ENCODE assay signal across 9 mouse cellular contexts in genomic region chr1:23920275-23920674, GRCm38 (mm10). TPM values are rescaled to one million over a fixed set of nuclear protein-coding genes. Genes with fewer than 3 reads are reported as not detected.
A peak's percentile ranks its signal among the peaks of the same experiment; 100 is the strongest.
DNase-seq lines count a peak whose midpoint lies in the region; ATAC-seq and TF ChIP-seq lines count a peak whose summit lies in the region.
"Had no signal": no experiment of that assay in that cellular context is flagged by ENCODE, and none has a peak within 500 bp of the region (broad histone marks: within the 10 kb centered on the region; RNA-seq: fewer than 3 reads in every experiment).

No protein-coding gene starts in this region.

- TF ChIP-seq CTCF in left cerebral cortex, adult 2 months (IDR thresholded peaks at IDR 0.05), result peak; percentile 29
- peak; percentile 23; the same call in 1 of the 2 replicates for TF ChIP-seq CTCF in kidney, adult 2 months (conservative IDR thresholded peaks at IDR 0.05; ENCODE audit: insufficient read depth, insufficient read length, low read depth, low read length)

- DNase-seq in left cerebral cortex, adult 2 months (ENCODE audit: extremely low spot score in 1 of 2, low spot score in 2 of 2), result no peak
- DNase-seq in left cerebral cortex, postnatal 36 days (ENCODE audit: low spot score in 2 of 2), result no peak
- DNase-seq in cerebellum, adult 11 months, result peak; percentile 36
- peak; percentile 55 for DNase-seq in forebrain, embryonic 11.5 days (ENCODE audit: low spot score)
- DNase-seq in kidney, adult 2 months, result peak; percentile 46
- DNase-seq in midbrain, embryonic 10.5 days (ENCODE audit: low spot score), result peak; percentile 22
- no peak for DNase-seq in frontal cortex, postnatal 36 days (ENCODE audit: low spot score in 2 of 2)
- no peak for DNase-seq in c-Kit-positive CD71-positive TER-119-positive erythroid progenitor cells, embryonic 14.5 days (ENCODE audit: low spot score)

- H3K36me3 ChIP-seq in forebrain, embryonic 11.5 days (ENCODE audit: control insufficient read depth, insufficient read depth, low read length), result no peaks in the 10 kb centered on the region
- no peaks in the 10 kb centered on the region for H3K36me3 ChIP-seq in kidney, adult 2 months (ENCODE audit: control insufficient read depth, insufficient read depth, low read length)
- 0 out of 2 replicates have a peak, but pooled peaks cover 2% of the 10 kb centered on the region for H3K36me3 ChIP-seq in midbrain, embryonic 10.5 days

- no peak overlapping the region; the same call in 1 of the 2 replicates for H3K9ac ChIP-seq in forebrain, embryonic 11.5 days (ENCODE audit: low read length)

- H3K4me2 ChIP-seq in forebrain, embryonic 11.5 days (ENCODE audit: low read depth, low read length, severe bottlenecking), result peak overlapping the region; percentile 24; the same call in 1 of the 2 replicates

- intact Hi-C loops in left cerebral cortex, adult 2 months (cut with DNase I), result loop anchor here (5.0 to 10.0 kb wide), 3 partner anchors 87 to 185 kb away; partner anchors contain the start of genes B3gat2, Fam135a and Sdhaf4
- intact Hi-C loops in left cerebral cortex, postnatal 36 days (cut with DNase I), result loop anchor here (5.0 to 10.0 kb wide), 2 partner anchors 87 to 185 kb away; partner anchors contain the start of genes Fam135a and Sdhaf4

- H3K4me1 ChIP-seq in forebrain, embryonic 11.5 days (replicated peaks; ENCODE audit: control insufficient read depth, insufficient read depth, low read length), result peaks cover 4% of the 10 kb centered on the region; the same call in 1 of the 2 replicates
- H3K4me1 ChIP-seq in kidney, adult 2 months (ENCODE audit: control insufficient read depth, insufficient read depth, low read length), result peaks cover 11% of the 10 kb centered on the region; the same call in 1 of the 2 replicates
- peaks cover 18% of the 10 kb centered on the region for H3K4me1 ChIP-seq in midbrain, embryonic 10.5 days

- no peak for ATAC-seq in forebrain, embryonic 11.5 days (replicated peaks; ENCODE audit: low FRiP score)

- H3K27ac ChIP-seq in left cerebral cortex, adult 2 months, result no peak overlapping the region
- no peak overlapping the region for H3K27ac ChIP-seq in forebrain, embryonic 11.5 days (ENCODE audit: low read depth, low read length)
- no peak overlapping the region for H3K27ac ChIP-seq in kidney, adult 2 months (ENCODE audit: insufficient read depth, low read depth, low read length)
- no peak overlapping the region for H3K27ac ChIP-seq in midbrain, embryonic 10.5 days (replicated peaks)
- H3K27ac ChIP-seq: macrophage had no signal

- no peaks in the 10 kb centered on the region for H3K27me3 ChIP-seq in forebrain, embryonic 11.5 days (ENCODE audit: control insufficient read depth, insufficient read depth, low read length)
- no peaks in the 10 kb centered on the region for H3K27me3 ChIP-seq in kidney, adult 2 months (replicated peaks; ENCODE audit: control insufficient read depth, insufficient read depth, low read length)
- no peaks in the 10 kb centered on the region for H3K27me3 ChIP-seq in midbrain, embryonic 10.5 days (ENCODE audit: low read depth, poor library complexity, severe bottlenecking)

- TF ChIP-seq POLR2A in kidney, adult 2 months (IDR thresholded peaks at IDR 0.05; ENCODE audit: low read depth, low read length), result no peak

- no peaks in the 10 kb centered on the region for H3K9me3 ChIP-seq in forebrain, embryonic 11.5 days (ENCODE audit: control insufficient read depth, low read length)
- no peaks in the 10 kb centered on the region for H3K9me3 ChIP-seq in midbrain, embryonic 10.5 days (replicated peaks)

- peak overlapping the region; percentile 92 for H3K4me3 ChIP-seq in left cerebral cortex, adult 2 months
- H3K4me3 ChIP-seq in forebrain, embryonic 11.5 days (ENCODE audit: low read depth, low read length), result no peak overlapping the region
- H3K4me3 ChIP-seq in kidney, adult 2 months (ENCODE audit: insufficient read depth, low read depth, low read length), result no peak overlapping the region
- H3K4me3 ChIP-seq in midbrain, embryonic 10.5 days, result peak overlapping the region; percentile 88; the same call in 1 of the 2 replicates

- WGBS in forebrain, embryonic 11.5 days, result 20% methylated on average over 2 of the region's 2 CpGs
- WGBS in kidney, adult 2 months, result 10% methylated on average over 2 of the region's 2 CpGs
- WGBS in midbrain, embryonic 10.5 days, result 51% methylated on average over 2 of the region's 2 CpGs

RNA-seq across cellular contexts. Expression of gene Smap1, which starts 1.8 kb away (rescaled TPM):
- 100 to 1,000 TPM; 142 to 144 TPM for total RNA-seq in left cerebral cortex, adult 2 months (2021)
- total RNA-seq in left cerebral cortex, postnatal 36 days (2021), result 100 to 1,000 TPM; 137 to 164 TPM
- 55.0 and 57.8 TPM in 2 replicates for polyA plus RNA-seq in forebrain, embryonic 11.5 days (2014; fragmentation: Nextera tagmentation; extraction: Ambion mirVana)
- 43.8 and 57.8 TPM in 2 replicates for polyA plus RNA-seq in kidney, adult 2 months (2012; rRNA removed)
- polyA plus RNA-seq in midbrain, embryonic 10.5 days (2016; fragmentation: Nextera tagmentation; extraction: Ambion mirVana), result 29.9 and 39.1 TPM in 2 replicates

Comparison
In these comparisons a context has a peak if more than half of its experiments do, and no peak if none do; other contexts are left out.
1. DNase-seq: peak in cerebellum, adult 11 months (single experiment), forebrain, embryonic 11.5 days (single experiment), kidney, adult 2 months (single experiment) and midbrain, embryonic 10.5 days (single experiment); none in left cerebral cortex, adult 2 months (0 of 2), left cerebral cortex, postnatal 36 days (0 of 2), frontal cortex, postnatal 36 days (0 of 2) and c-Kit-positive CD71-positive TER-119-positive erythroid progenitor cells, embryonic 14.5 days (single experiment).
2. H3K4me3 ChIP-seq: peak in left cerebral cortex, adult 2 months (single experiment) and midbrain, embryonic 10.5 days (single experiment); none in forebrain, embryonic 11.5 days (single experiment) and kidney, adult 2 months (single experiment).